Mouse (Mus musculus) hindbrain, postnatal 0 days (tissue): ENCODE measurements around the gene Tmem184a. TPM values are rescaled to one million over a fixed set of nuclear protein-coding genes. Genes with fewer than 3 reads are reported as not detected.
A peak's percentile ranks its signal among the peaks of the same experiment; 100 is the strongest.

Experiments used
- ATAC-seq: fragments of 200-750 bp; cut with Nextera tagmentation; 2 replicates; pipeline ENCODE4 v1.8.0; 2017; ENCODE audit warnings: mild to moderate bottlenecking, moderate TSS enrichment, moderate library complexity
- DNase-seq: peaks from one replicate; pipeline ENCODE4 v3.0.0-alpha.2; 2015; ENCODE audit warnings: low spot score
- H3K27ac ChIP-seq: fragments of 300-500 bp; sonication (generic); 2 replicates; pipeline ENCODE4 v1.5.1; 2014; ENCODE audit warnings: mild to moderate bottlenecking
- H3K27me3 ChIP-seq: fragments of 300-500 bp; sonication (generic); 2 replicates; pipeline ENCODE4 v1.6.1; 2014; ENCODE audit warnings: low read length, mixed read lengths; ENCODE audit not compliant: insufficient read depth
- H3K36me3 ChIP-seq: fragments of 300-500 bp; sonication (generic); 2 replicates; pipeline ENCODE4 v1.6.1; 2014; ENCODE audit warnings: low read length, mixed read lengths; ENCODE audit not compliant: insufficient read depth
- H3K4me1 ChIP-seq: fragments of 300-500 bp; sonication (generic); 2 replicates; pipeline ENCODE4 v1.6.1; 2014; ENCODE audit warnings: antibody characterized with exemption, low read length, mixed read lengths; ENCODE audit not compliant: insufficient read depth
- H3K4me2 ChIP-seq: fragments of 300-500 bp; sonication (generic); 2 replicates; pipeline ENCODE4 v1.6.1; 2014; ENCODE audit warnings: low read depth, mild to moderate bottlenecking, low read length, moderate library complexity, mixed read lengths
- H3K4me3 ChIP-seq: fragments of 300-500 bp; sonication (generic); 2 replicates; pipeline ENCODE4 v1.5.1; 2014; ENCODE audit warnings: low read length
- H3K9ac ChIP-seq: fragments of 300-500 bp; sonication (generic); replicated peaks from 2 replicates; pipeline ENCODE4 v1.6.1; 2014; ENCODE audit warnings: mild to moderate bottlenecking, low read length, moderate library complexity, mixed read lengths
- H3K9me3 ChIP-seq: fragments of 300-500 bp; sonication (generic); 2 replicates; pipeline ENCODE4 v1.6.1; 2016; ENCODE audit warnings: low read length, mixed read lengths
- CTCF ChIP-seq: IDR thresholded peaks from 2 replicates; pipeline ENCODE4 v1.5.1; 2016; ENCODE audit warnings: antibody characterized with exemption, control low read depth, low read depth
- WGBS: fragments of 180-500 bp; shearing (Covaris S2); extraction: QIAGEN DNeasy Blood & Tissue Kit; methylation state at CpG from one replicate; pipeline ENCODE4 v1.1.7; 2014; 5-methylcytosine and 5-hydroxymethylcytosine counted together
- polyA plus RNA-seq: library from polyadenylated mRNA; unstranded; fragments of >200 nt; fragmentation: Nextera tagmentation; extraction: Ambion mirVana; gene quantifications from 2 replicates; pipeline ENCODE4 v1.2.1, GENCODE M21; 2015
- total RNA-seq: library from RNA; depleted of rRNA; stranded (reverse); fragments of >200 nt; gene quantifications from 2 replicates; pipeline ENCODE4 v1.2.3, GENCODE M21; 2014

Gene Tmem184a
- total and polyA plus RNA-seq, 2 experiments from 2014 or later: 0.06 to 0.31 TPM

- Histone ChIP-seq H3K4me2 (no peak overlapping the region), H3K36me3 (0 out of 2 replicates have a peak, but pooled peaks cover 4% of the 10 kb centered on the region), H3K4me3 (no peak overlapping the region), H3K9ac (no peak overlapping the region), H3K9me3 (no peaks in the 10 kb centered on the region), H3K4me1 (peaks cover 38% of the 10 kb centered on the region), H3K27ac (no peak overlapping the region), H3K27me3 (no peaks in the 10 kb centered on the region)
- WGBS: 59% methylated on average over 10 of the region's 10 CpGs
- DNase-seq (no peak), ATAC-seq (no peak)
- no peak for TF ChIP-seq CTCF
These were observed 24.8 kb downstream of the Tmem184a start for GRCm38 (mm10) chr5:139794938-139795337.

GRCm38 (mm10) chr5:139794137-139794536 is 25.6 kb downstream of the Tmem184a start:
- ATAC-seq: no peak
- Histone ChIP-seq H3K9me3 (no peaks in the 10 kb centered on the region), H3K4me2 (no peak overlapping the region), H3K4me3 (no peak overlapping the region), H3K9ac (no peak overlapping the region), H3K4me1 (peaks cover 35% of the 10 kb centered on the region), H3K27ac (no peak overlapping the region), H3K36me3 (no peaks in the 10 kb centered on the region), H3K27me3 (no peaks in the 10 kb centered on the region)
- no peak for DNase-seq
- no peak for TF ChIP-seq CTCF
- 87% methylated on average over 5 of the region's 5 CpGs for WGBS

GRCm38 (mm10) chr5:139793338-139794089 is 26.2 kb downstream of the Tmem184a start:
- WGBS: 75% methylated on average over 11 of the region's 11 CpGs
- no peak for TF ChIP-seq CTCF
- Histone ChIP-seq H3K27ac (no peak overlapping the region), H3K36me3 (no peaks in the 10 kb centered on the region), H3K4me3 (no peak overlapping the region), H3K27me3 (no peaks in the 10 kb centered on the region), H3K4me1 (peaks cover 29% of the 10 kb centered on the region), H3K9me3 (no peaks in the 10 kb centered on the region), H3K4me2 (0 out of 2 replicates have a peak overlapping the region, but pooled peaks have one; percentile 99), H3K9ac (no peak overlapping the region)
- DNase-seq (no peak), ATAC-seq (no peak)

GRCm38 (mm10) chr5:139792966-139793337 is 26.8 kb downstream of the Tmem184a start:
- H3K27ac ChIP-seq: no peak overlapping the region
- H3K9me3 ChIP-seq: no peaks in the 10 kb centered on the region
- 59% methylated on average over 3 of the region's 3 CpGs for WGBS
- peak overlapping the region; percentile 99; the same call in 1 of the 2 replicates for H3K4me2 ChIP-seq
- H3K4me1 ChIP-seq: peaks cover 23% of the 10 kb centered on the region
- H3K4me3 ChIP-seq: no peak overlapping the region
- H3K9ac ChIP-seq: no peak overlapping the region
- H3K36me3 ChIP-seq: no peaks in the 10 kb centered on the region
- no peak for TF ChIP-seq CTCF
- no peaks in the 10 kb centered on the region for H3K27me3 ChIP-seq
- no peak for DNase-seq
- ATAC-seq: no peak

- peak overlapping the region; percentile 67 for H3K4me3 ChIP-seq
- H3K9me3 ChIP-seq: no peaks in the 10 kb centered on the region
- TF ChIP-seq CTCF: no peak
- no peak for DNase-seq
- H3K4me2 ChIP-seq: peak overlapping the region; percentile 99
- H3K4me1 ChIP-seq: peaks cover 16% of the 10 kb centered on the region
- no peak overlapping the region for H3K27ac ChIP-seq
- peak overlapping the region; percentile 60; the same call in 1 of the 2 replicates for H3K9ac ChIP-seq
- no peak for ATAC-seq
- no peaks in the 10 kb centered on the region for H3K36me3 ChIP-seq
- no peaks in the 10 kb centered on the region for H3K27me3 ChIP-seq
- 17% methylated on average over 11 of the region's 11 CpGs for WGBS
These were observed 27.4 kb downstream of the Tmem184a start for GRCm38 (mm10) chr5:139792159-139792775.

GRCm38 (mm10) chr5:139791227-139792158 is 28.2 kb downstream of the Tmem184a start, which contains the start of gene Mafk:
TSS of gene Mafk (plus strand) at chr5:139791513.
- peak; percentile 86 for ATAC-seq
- Histone ChIP-seq H3K4me1 (peaks cover 9% of the 10 kb centered on the region), H3K9me3 (no peaks in the 10 kb centered on the region), H3K4me2 (peak within 1 kb of the TSS; percentile 99), H3K36me3 (no peaks in the 10 kb centered on the region), H3K27me3 (no peaks in the 10 kb centered on the region), H3K27ac (peak within 1 kb of the TSS; percentile 33; the same call in 1 of the 2 replicates), H3K4me3 (peak within 1 kb of the TSS; percentile 67), H3K9ac (peak within 1 kb of the TSS; percentile 60)
- DNase-seq: peak; percentile 91
- 2% methylated on average over 92 of the region's 92 CpGs for WGBS
- no peak for TF ChIP-seq CTCF
